Mouse (Mus musculus) c-Kit-positive CD71-negative TER-119-negative erythroid progenitor cells, embryonic 14.5 days (primary cell): Measurements from ENCODE around the gene Ccdc28b.

Experiments
- DNase-seq: peaks from one replicate; pipeline ENCODE4 v3.0.0-alpha.2; 2013; ENCODE audit warnings: low read depth

Gene Ccdc28b

GRCm38 (mm10) chr4:129584884-129585608, 38.7 kb downstream of the Ccdc28b start:
- DNase-seq, result peak; percentile 83

GRCm38 (mm10) chr4:129584370-129584769, 39.4 kb downstream of the Ccdc28b start:
- DNase-seq, result no peak

- no peak for DNase-seq
Observed at GRCm38 (mm10) chr4:129582251-129582650, 41.5 kb downstream of the Ccdc28b start.

GRCm38 (mm10) chr4:129580347-129580746, 43.4 kb downstream of the Ccdc28b start:
- DNase-seq, result no peak

GRCm38 (mm10) chr4:129578466-129578865, 45.3 kb downstream of the Ccdc28b start, which contains the start of gene Fam167b:
TSS of gene Fam167b (minus strand) at chr4:129578549.
- no peak for DNase-seq

- no peak for DNase-seq
Observed at GRCm38 (mm10) chr4:129577688-129578087, 46.1 kb downstream of the Ccdc28b start.

GRCm38 (mm10) chr4:129576863-129577491, 46.8 kb downstream of the Ccdc28b start:
- DNase-seq, result no peak

GRCm38 (mm10) chr4:129575171-129575844, 48.4 kb downstream of the Ccdc28b start:
- DNase-seq, result peak; percentile 77

GRCm38 (mm10) chr4:129573430-129573829, 50.3 kb downstream of the Ccdc28b start, which contains the start of gene Lck:
TSS of gene Lck (minus strand) at chr4:129573641.
- DNase-seq, result no peak

GRCm38 (mm10) chr4:129573093-129573370, 50.7 kb downstream of the Ccdc28b start:
- no peak for DNase-seq

GRCm38 (mm10) chr4:129572236-129573092, 51.3 kb downstream of the Ccdc28b start:
- no peak for DNase-seq

GRCm38 (mm10) chr4:129571551-129572084, 52.1 kb downstream of the Ccdc28b start:
- no peak for DNase-seq

- no peak for DNase-seq
Observed at GRCm38 (mm10) chr4:129570028-129570427, 53.7 kb downstream of the Ccdc28b start.
